Mouse (Mus musculus) embryonic facial prominence, embryonic 10.5 days (tissue): ENCODE results near the gene Klhl18. TPM values are rescaled to one million over a fixed set of nuclear protein-coding genes. Genes with fewer than 3 reads are reported as not detected.
"Not testable (repeated sequence)": the region's sequence is repeated elsewhere in the genome, so short reads cannot be mapped to it uniquely, and the experiment has no call there.

Source experiments
- DNase-seq: peaks from one replicate; pipeline ENCODE4 v3.0.0-alpha.2; 2017; ENCODE audit warnings: low spot score
- H3K27ac ChIP-seq: fragments of 300-500 bp; sonication (generic); replicated peaks from 2 replicates; pipeline ENCODE4 v1.5.1; 2016; ENCODE audit warnings: mild to moderate bottlenecking
- H3K27me3 ChIP-seq: fragments of 300-500 bp; sonication (generic); replicated peaks from 2 replicates; pipeline ENCODE4 v1.6.1; 2016; ENCODE audit warnings: low read depth, mild to moderate bottlenecking; ENCODE audit not compliant: poor library complexity, severe bottlenecking
- H3K36me3 ChIP-seq: fragments of 300-500 bp; sonication (generic); replicated peaks from 2 replicates; pipeline ENCODE4 v1.6.1; 2016; ENCODE audit warnings: mild to moderate bottlenecking, moderate library complexity
- H3K4me1 ChIP-seq: fragments of 300-500 bp; sonication (generic); 2 replicates; pipeline ENCODE4 v1.6.1; 2016
- H3K4me3 ChIP-seq: fragments of 300-500 bp; sonication (generic); 2 replicates; pipeline ENCODE4 v1.5.1; 2016; ENCODE audit warnings: mild to moderate bottlenecking, moderate library complexity
- H3K9me3 ChIP-seq: fragments of 300-500 bp; sonication (generic); 2 replicates; pipeline ENCODE4 v1.6.1; 2016; ENCODE audit warnings: mild to moderate bottlenecking
- WGBS: fragments of 180-500 bp; shearing (Covaris S2); methylation state at CpG from one replicate; pipeline ENCODE4 v1.1.7; 2016; 5-methylcytosine and 5-hydroxymethylcytosine counted together
- polyA plus RNA-seq: library from polyadenylated mRNA; unstranded; fragments of >200 nt; fragmentation: Nextera tagmentation; extraction: Ambion mirVana; gene quantifications from 2 replicates; pipeline ENCODE4 v1.2.1, GENCODE M21; 2016

Klhl18 gene
- polyA plus RNA-seq, 1 experiment from 2014 or later: 10.7 TPM

DNA sequence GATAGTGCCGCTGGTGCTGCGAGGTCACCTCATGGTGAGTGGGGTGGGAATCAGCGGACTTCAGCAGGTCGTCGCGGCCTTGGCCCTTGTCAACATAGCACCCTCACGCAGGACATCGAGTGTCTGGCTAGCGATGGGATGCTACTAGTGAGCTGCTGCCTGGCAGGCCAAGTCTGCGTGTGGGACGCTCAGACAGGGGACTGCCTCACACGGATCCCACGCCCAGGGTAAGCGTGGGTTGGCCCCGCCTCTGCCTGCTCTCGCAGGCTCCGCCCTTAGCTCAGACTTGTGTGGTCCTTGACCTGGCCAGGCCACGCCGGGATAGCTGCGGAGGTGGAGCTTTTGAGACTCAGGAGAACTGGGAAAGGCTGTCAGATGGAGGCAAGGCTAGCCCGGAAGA is 95.8 kb downstream of the Klhl18 start:
- 44% methylated on average over 21 of the region's 21 CpGs for WGBS
- no peak overlapping the region for H3K4me3 ChIP-seq
- H3K4me1 ChIP-seq: peaks cover 9% of the 10 kb centered on the region; the same call in 1 of the 2 replicates
- H3K27ac ChIP-seq: no peak overlapping the region
- H3K27me3 ChIP-seq: no peaks in the 10 kb centered on the region
- no peak for DNase-seq
- H3K36me3 ChIP-seq: peaks cover 100% of the 10 kb centered on the region
- no peaks in the 10 kb centered on the region for H3K9me3 ChIP-seq

- Histone ChIP-seq H3K27ac (no peak overlapping the region), H3K36me3 (peaks cover 100% of the 10 kb centered on the region), H3K4me1 (peaks cover 9% of the 10 kb centered on the region; the same call in 1 of the 2 replicates), H3K4me3 (no peak overlapping the region), H3K9me3 (no peaks in the 10 kb centered on the region), H3K27me3 (no peaks in the 10 kb centered on the region)
- DNase-seq: no peak
- 96% methylated on average over 8 of the region's 8 CpGs for WGBS
These were observed 97.1 kb downstream of the Klhl18 start for GRCm38 (mm10) chr9:110379361-110379760.

- H3K4me3 ChIP-seq, H3K27me3 ChIP-seq, H3K27ac ChIP-seq, DNase-seq, H3K9me3 ChIP-seq, H3K4me1 ChIP-seq: not testable (repeated sequence)
- peaks cover 100% of the 10 kb centered on the region for H3K36me3 ChIP-seq
- 95% methylated on average over 15 of the region's 15 CpGs for WGBS
These were observed 98.8 kb downstream of the Klhl18 start for GRCm38 (mm10) chr9:110377655-110378054.

Other genes with a start within 250 kb of the Klhl18 start
- 2.1 and 2.3 TPM in 2 replicates for gene Cspg5, start 232.9 kb downstream of the Klhl18 start, polyA plus RNA-seq
- 44.0 and 45.6 TPM in 2 replicates for gene Elp6, start 171.5 kb downstream of the Klhl18 start, polyA plus RNA-seq
- gene Scap, start 143.4 kb downstream of the Klhl18 start, polyA plus RNA-seq: 38.5 and 40.3 TPM in 2 replicates
- gene Ptpn23, start 68.5 kb downstream of the Klhl18 start, polyA plus RNA-seq: 15.1 and 15.5 TPM in 2 replicates
- not detected in 2 replicates for gene Ngp, start 56.9 kb downstream of the Klhl18 start, polyA plus RNA-seq
- 1.1 and 1.3 TPM in 2 replicates for gene Kif9, start 264 bp upstream of the Klhl18 start, polyA plus RNA-seq
- gene Setd2, start 55.9 kb upstream of the Klhl18 start, polyA plus RNA-seq: 36.7 and 37.4 TPM in 2 replicates
- gene Nradd, start 147.8 kb upstream of the Klhl18 start, polyA plus RNA-seq: 37.8 and 39.3 TPM in 2 replicates
- 1.9 and 2.0 TPM in 2 replicates for gene Nbeal2, start 177.5 kb upstream of the Klhl18 start, polyA plus RNA-seq
- 174 and 177 TPM in 2 replicates for gene Ccdc12, start 179.8 kb upstream of the Klhl18 start, polyA plus RNA-seq